Mouse (Mus musculus) olfactory bulb, adult 2 months (tissue): ENCODE measurements around the gene Synj1.

Experiments used
- CTCF ChIP-seq: fragments of 200-500 bp; IDR thresholded peaks from 2 replicates; pipeline ENCODE4 v1.5.1; 2012; ENCODE audit warnings: low read depth, mild to moderate bottlenecking, low read length, moderate library complexity; ENCODE audit not compliant: insufficient read depth
- POLR2A ChIP-seq: fragments of 200-500 bp; IDR thresholded peaks from 2 replicates; pipeline ENCODE4 v1.6.1; 2012; ENCODE audit warnings: mild to moderate bottlenecking, low read depth, low read length, moderate library complexity; ENCODE audit not compliant: insufficient read depth

DNA sequence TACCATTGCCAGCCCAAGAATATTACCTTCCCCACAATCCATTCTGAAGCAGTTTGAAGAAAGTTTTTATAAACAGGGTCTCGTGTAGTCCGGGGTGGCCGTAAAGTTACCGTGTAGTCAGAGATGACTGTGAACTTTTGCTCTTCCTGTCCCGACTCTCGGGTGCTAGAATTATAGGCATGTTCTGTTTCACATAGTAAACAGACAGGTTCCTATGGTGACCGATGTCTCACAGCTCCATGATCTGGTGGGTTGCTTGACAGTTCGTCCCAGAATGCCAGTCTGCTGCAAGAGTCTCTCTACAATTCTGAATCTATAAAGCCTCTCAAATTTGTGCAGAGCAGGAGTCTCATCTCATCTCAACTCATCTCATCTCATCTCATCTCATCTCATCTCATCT is 119.0 kb downstream of the Synj1 start:
- TF ChIP-seq CTCF = no peak
- no peak for TF ChIP-seq POLR2A
